Mouse (Mus musculus) layer of hippocampus, adult 2 months (tissue): ENCODE data around the gene Fam213a. TPM values are rescaled to one million over a fixed set of nuclear protein-coding genes. Genes with fewer than 3 reads are reported as not detected.
A peak's percentile ranks its signal among the peaks of the same experiment; 100 is the strongest.

Experiments
- DNase-seq, 2 experiments: peaks; one replicate each; pipeline ENCODE4 v3.0.0; 2022; ENCODE audit warnings: low spot score in 2 of 2
- H3K27ac ChIP-seq: fragments of 200-600 bp; 2 replicates; pipeline ENCODE4 v1.8.1; 2022
- H3K4me3 ChIP-seq: fragments of 200-600 bp; 2 replicates; pipeline ENCODE4 v1.8.1; 2022; ENCODE audit warnings: mild to moderate bottlenecking
- CTCF ChIP-seq: fragments of 200-600 bp; conservative IDR thresholded peaks from 2 replicates; pipeline ENCODE4 v1.8.1; 2022; ENCODE audit warnings: antibody characterized with exemption, mild to moderate bottlenecking, moderate library complexity
- total RNA-seq, 2 experiments: library from RNA; stranded (reverse); gene quantifications; 2 replicates each; pipeline ENCODE4 v1.2.3; 2021

The Fam213a gene
- total RNA-seq, 2 experiments from 2014 or later, result 154 to 159 TPM

- TF ChIP-seq CTCF, result no peak
- H3K4me3 ChIP-seq, result peak overlapping the region; percentile 30
- H3K27ac ChIP-seq, result peak overlapping the region; percentile 93
- DNase-seq, result peak; percentile 73 to 74
Observed at GRCm38 (mm10) chr14:40955596-40956251, 57.9 kb downstream of the Fam213a start.

GRCm38 (mm10) chr14:40955146-40955545, 58.4 kb downstream of the Fam213a start:
- TF ChIP-seq CTCF, result no peak
- DNase-seq, result no peak
- Histone ChIP-seq H3K4me3 (no peak overlapping the region), H3K27ac (peak overlapping the region; percentile 93)

GRCm38 (mm10) chr14:40953381-40953780, 60.2 kb downstream of the Fam213a start:
- H3K4me3 ChIP-seq, result no peak overlapping the region
- H3K27ac ChIP-seq, result peak overlapping the region; percentile 93
- TF ChIP-seq CTCF, result no peak
- no peak for DNase-seq

GRCm38 (mm10) chr14:40952715-40953114, 60.9 kb downstream of the Fam213a start:
- peak overlapping the region; percentile 93 for H3K27ac ChIP-seq
- peak in 1 of 2 experiments; percentile 42 for DNase-seq
- TF ChIP-seq CTCF, result no peak

GRCm38 (mm10) chr14:40952301-40952700, 61.3 kb downstream of the Fam213a start:
- H3K27ac ChIP-seq, result peak overlapping the region; percentile 93
- no peak for DNase-seq
- no peak overlapping the region for H3K4me3 ChIP-seq
- TF ChIP-seq CTCF, result no peak

More at GRCm38 (mm10) chr14:40952715-40953114, 60.9 kb downstream of the Fam213a start:
- no peak overlapping the region for H3K4me3 ChIP-seq

GRCm38 (mm10) chr14:40949730-40950614, 63.6 kb downstream of the Fam213a start:
- H3K27ac ChIP-seq, result peak overlapping the region; percentile 93
- no peak overlapping the region for H3K4me3 ChIP-seq
- TF ChIP-seq CTCF, result no peak
- DNase-seq, result no peak

GRCm38 (mm10) chr14:40949047-40949446, 64.5 kb downstream of the Fam213a start:
- no peak for TF ChIP-seq CTCF
- no peak for DNase-seq
- no peak overlapping the region for H3K4me3 ChIP-seq
- H3K27ac ChIP-seq, result peak overlapping the region; percentile 93

- no peak for TF ChIP-seq CTCF
- peak overlapping the region; percentile 93 for H3K27ac ChIP-seq
- DNase-seq, result no peak
- H3K4me3 ChIP-seq, result no peak overlapping the region
Observed at GRCm38 (mm10) chr14:40948522-40948921, 65.1 kb downstream of the Fam213a start.

GRCm38 (mm10) chr14:40947431-40948394, 65.9 kb downstream of the Fam213a start:
- no peak for TF ChIP-seq CTCF
- H3K27ac ChIP-seq, result peak overlapping the region; percentile 93; the same call in 1 of the 2 replicates
- no peak for DNase-seq
- H3K4me3 ChIP-seq, result no peak overlapping the region

- Histone ChIP-seq H3K27ac (no peak overlapping the region), H3K4me3 (no peak overlapping the region)
- no peak for DNase-seq
- no peak for TF ChIP-seq CTCF
Observed at GRCm38 (mm10) chr14:40943802-40944201, 69.8 kb downstream of the Fam213a start.

Other genes with a start within 250 kb of the Fam213a start
- gene Sh2d4b, start 120.5 kb downstream of the Fam213a start, total RNA-seq, result 1 to 10 TPM; 2.0 to 2.1 TPM
- 10 to 100 TPM; 27.0 to 30.0 TPM for gene Tspan14, start 47.0 kb downstream of the Fam213a start, total RNA-seq
- under 1 TPM; 0.61 to 0.95 TPM for gene Dydc2, start 55.4 kb upstream of the Fam213a start, total RNA-seq
- not detected for gene Dydc1, start 59.1 kb upstream of the Fam213a start, total RNA-seq
- not detected for gene Mat1a, start 91.2 kb upstream of the Fam213a start, total RNA-seq
- not detected for gene Sftpa1, start 118.0 kb upstream of the Fam213a start, total RNA-seq
- not detected for gene Mbl1, start 137.7 kb upstream of the Fam213a start, total RNA-seq
- not detected for gene Sftpd, start 171.4 kb upstream of the Fam213a start, total RNA-seq